Mouse (Mus musculus): ENCODE data around the gene Sema4a. TPM values are rescaled to one million over a fixed set of nuclear protein-coding genes. Genes with fewer than 3 reads are reported as not detected.

Gene Sema4a
- polyA plus RNA-seq, 1 experiment from 2014 or later: 29.1 TPM

DNA sequence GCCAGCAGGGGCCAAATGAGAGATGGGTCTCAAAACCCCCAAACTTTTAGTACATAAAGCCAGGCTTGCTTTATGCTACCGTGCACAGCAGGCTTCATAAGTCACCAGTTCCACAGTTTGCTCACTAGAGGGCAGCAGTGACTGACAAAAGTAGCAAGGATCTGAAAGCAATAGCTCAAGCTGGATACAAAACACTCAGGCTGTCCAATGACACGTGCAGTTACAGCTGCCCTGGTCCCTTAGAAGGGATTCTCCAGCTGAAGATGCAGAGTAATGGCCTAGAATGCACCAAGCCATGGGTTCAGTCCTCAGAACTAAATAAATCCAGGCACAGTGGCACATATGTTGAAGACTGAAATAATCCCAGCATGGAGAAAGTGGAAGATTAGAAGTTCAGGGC is 53.9 kb downstream of the Sema4a start:
- H3K36me3 ChIP-seq (ENCODE audit: control insufficient read depth, insufficient read depth): peaks cover 5% of the 10 kb centered on the region

DNA sequence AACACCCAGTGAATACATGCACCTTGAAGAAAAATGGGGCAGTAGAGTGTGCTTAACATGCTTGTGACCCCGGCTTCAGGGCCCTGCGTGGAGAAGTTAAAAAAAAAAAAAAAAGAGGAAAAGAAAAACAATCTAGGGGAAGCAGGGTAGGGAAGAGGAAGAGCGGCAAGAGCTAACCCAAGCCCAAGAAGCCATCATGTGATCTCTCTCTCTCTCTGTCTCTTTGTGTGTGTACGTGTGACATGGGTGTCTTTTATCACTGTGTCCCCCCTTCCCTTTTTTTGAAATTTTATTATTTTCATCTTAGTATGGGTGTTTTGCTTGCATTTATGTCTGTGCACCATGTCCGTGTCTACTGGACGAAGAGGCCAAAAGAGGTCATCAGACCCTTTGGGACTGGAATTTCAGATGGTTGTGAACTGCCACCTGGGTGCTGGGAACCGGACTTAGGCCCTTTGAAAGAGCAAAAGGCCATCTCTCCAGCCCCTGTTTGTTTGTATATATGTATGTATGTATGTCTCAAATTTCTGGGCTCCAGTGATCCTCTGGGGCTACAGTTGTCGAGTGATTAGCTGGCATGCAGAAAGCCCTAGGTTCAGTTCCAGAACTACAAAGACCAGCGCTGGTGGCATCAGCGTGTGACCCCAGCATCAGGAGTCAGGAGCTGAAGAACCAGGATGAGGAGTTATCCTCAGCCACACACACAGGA is 57.3 kb downstream of the Sema4a start:
- H3K27me3 ChIP-seq (ENCODE audit: control insufficient read depth, insufficient read depth, low read depth, low read length): no peaks in the 10 kb centered on the region
- no peak overlapping the region for H3K27ac ChIP-seq (ENCODE audit: low read length)
- no peak overlapping the region for H3K4me2 ChIP-seq (ENCODE audit: low read depth, low read length)
- no peak overlapping the region for H3K9ac ChIP-seq (ENCODE audit: low read depth, low read length)
- no peaks in the 10 kb centered on the region for H3K9me3 ChIP-seq (replicated peaks; ENCODE audit: control insufficient read depth, low read length)
- 79% methylated on average over 10 of the region's 10 CpGs for WGBS (ENCODE audit: insufficient replicate concordance)
- H3K4me3 ChIP-seq (ENCODE audit: low read depth, low read length): no peak overlapping the region
- peaks cover 19% of the 10 kb centered on the region for H3K4me1 ChIP-seq (ENCODE audit: control insufficient read depth, low read depth, low read length)
- peaks cover 5% of the 10 kb centered on the region for H3K36me3 ChIP-seq (ENCODE audit: control insufficient read depth, insufficient read depth)
- no peak for ATAC-seq (ENCODE audit: low read depth)

More for the DNA sequence above, 53.9 kb downstream of the Sema4a start:
- Histone ChIP-seq H3K27ac (ENCODE audit: low read length) (no peak overlapping the region), H3K9me3 (replicated peaks; ENCODE audit: control insufficient read depth, low read length) (no peaks in the 10 kb centered on the region), H3K4me2 (ENCODE audit: low read depth, low read length) (no peak overlapping the region), H3K27me3 (ENCODE audit: control insufficient read depth, insufficient read depth, low read depth, low read length) (no peaks in the 10 kb centered on the region), H3K4me3 (ENCODE audit: low read depth, low read length) (no peak overlapping the region), H3K9ac (ENCODE audit: low read depth, low read length) (no peak overlapping the region), H3K4me1 (ENCODE audit: control insufficient read depth, low read depth, low read length) (peaks cover 44% of the 10 kb centered on the region)
- 2% methylated on average over 2 of the region's 2 CpGs for WGBS (ENCODE audit: insufficient replicate concordance)
- ATAC-seq (ENCODE audit: low read depth): no peak

DNA sequence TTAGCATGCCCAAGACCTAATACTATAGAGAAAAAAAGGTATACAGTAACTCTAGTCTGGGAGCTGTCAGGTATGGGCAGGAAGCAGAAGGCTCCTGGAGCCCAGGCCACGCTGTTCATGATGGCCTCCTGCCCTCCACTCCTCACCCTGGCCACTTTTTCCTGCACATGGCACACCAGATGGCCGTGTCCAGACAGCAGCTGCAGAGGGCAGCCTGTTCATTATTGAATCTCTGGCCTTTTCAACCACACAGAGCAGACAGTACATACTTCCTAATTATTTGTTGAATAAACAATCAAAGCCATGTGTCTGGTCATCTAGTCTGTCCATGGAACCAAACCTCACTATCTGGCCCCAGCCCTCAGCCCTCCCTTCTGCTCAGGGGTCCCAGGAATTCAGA is 62.3 kb downstream of the Sema4a start:
- no peaks in the 10 kb centered on the region for H3K4me1 ChIP-seq (ENCODE audit: control insufficient read depth, low read depth, low read length)
- WGBS (ENCODE audit: insufficient replicate concordance): 79% methylated on average over 2 of the region's 2 CpGs
- no peak overlapping the region for H3K9ac ChIP-seq (ENCODE audit: low read depth, low read length)
- H3K4me2 ChIP-seq (ENCODE audit: low read depth, low read length): no peak overlapping the region
- no peaks in the 10 kb centered on the region for H3K27me3 ChIP-seq (ENCODE audit: control insufficient read depth, insufficient read depth, low read depth, low read length)
- no peak overlapping the region for H3K4me3 ChIP-seq (ENCODE audit: low read depth, low read length)
- no peak overlapping the region for H3K27ac ChIP-seq (ENCODE audit: low read length)
- H3K9me3 ChIP-seq (replicated peaks; ENCODE audit: control insufficient read depth, low read length): no peaks in the 10 kb centered on the region
- H3K36me3 ChIP-seq (ENCODE audit: control insufficient read depth, insufficient read depth): peaks cover 4% of the 10 kb centered on the region
- no peak for ATAC-seq (ENCODE audit: low read depth)

DNA sequence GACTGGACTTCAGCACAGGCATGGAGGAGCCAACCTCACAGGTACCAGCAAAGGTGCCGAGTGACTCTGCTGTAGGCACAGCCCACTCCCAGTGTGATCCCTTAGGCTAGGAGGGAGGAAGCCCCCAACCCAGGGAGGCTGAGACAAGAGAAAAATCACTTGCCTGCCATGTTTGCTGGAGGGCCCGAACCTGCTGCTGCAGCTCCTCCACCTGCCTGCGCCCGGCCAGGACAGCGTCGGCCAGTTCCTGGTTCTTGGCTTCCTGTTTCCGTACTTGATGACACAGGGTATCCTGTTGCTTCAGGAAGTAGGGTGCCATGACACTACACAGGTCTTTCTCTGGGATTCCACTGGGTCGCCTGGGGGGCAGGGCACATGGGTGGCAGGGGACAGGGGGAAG is 65.2 kb downstream of the Sema4a start:
- Histone ChIP-seq H3K4me3 (ENCODE audit: low read depth, low read length) (no peak overlapping the region), H3K9me3 (replicated peaks; ENCODE audit: control insufficient read depth, low read length) (no peaks in the 10 kb centered on the region), H3K27me3 (ENCODE audit: control insufficient read depth, insufficient read depth, low read depth, low read length) (no peaks in the 10 kb centered on the region), H3K27ac (ENCODE audit: low read length) (no peak overlapping the region), H3K9ac (ENCODE audit: low read depth, low read length) (no peak overlapping the region), H3K4me2 (ENCODE audit: low read depth, low read length) (no peak overlapping the region), H3K4me1 (ENCODE audit: control insufficient read depth, low read depth, low read length) (no peaks in the 10 kb centered on the region), H3K36me3 (ENCODE audit: control insufficient read depth, insufficient read depth) (peaks cover 4% of the 10 kb centered on the region)
- 82% methylated on average over 8 of the region's 8 CpGs for WGBS (ENCODE audit: insufficient replicate concordance)
- ATAC-seq (ENCODE audit: low read depth): peak; percentile 9; the same call in 1 of the 2 replicates

DNA sequence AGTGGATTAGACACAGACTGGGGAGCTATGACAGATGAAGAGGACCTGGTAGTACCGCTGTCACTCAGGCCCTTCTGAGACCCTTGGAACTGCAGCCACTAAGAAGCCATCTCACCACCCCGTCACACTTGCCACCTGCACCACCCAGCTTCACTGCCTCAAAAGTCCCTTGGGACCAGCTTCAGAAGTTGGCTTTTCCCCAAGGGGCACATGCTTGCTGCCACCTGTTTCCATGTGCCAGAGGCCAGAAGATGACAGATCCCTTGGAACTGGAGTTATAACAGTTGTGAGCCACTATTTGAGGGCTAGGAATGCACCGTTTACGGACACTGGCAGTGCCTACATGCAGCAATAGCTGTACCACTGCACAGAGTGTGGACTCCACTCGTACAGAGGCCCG is 65.7 kb downstream of the Sema4a start:
- 83% methylated on average over 6 of the region's 6 CpGs for WGBS (ENCODE audit: insufficient replicate concordance)
- ATAC-seq (ENCODE audit: low read depth): no peak
- H3K4me3 ChIP-seq (ENCODE audit: low read depth, low read length): no peak overlapping the region
- H3K4me1 ChIP-seq (ENCODE audit: control insufficient read depth, low read depth, low read length): no peaks in the 10 kb centered on the region
- H3K27ac ChIP-seq (ENCODE audit: low read length): no peak overlapping the region
- no peak overlapping the region for H3K9ac ChIP-seq (ENCODE audit: low read depth, low read length)
- H3K9me3 ChIP-seq (replicated peaks; ENCODE audit: control insufficient read depth, low read length): no peaks in the 10 kb centered on the region
- no peaks in the 10 kb centered on the region for H3K27me3 ChIP-seq (ENCODE audit: control insufficient read depth, insufficient read depth, low read depth, low read length)
- peaks cover 4% of the 10 kb centered on the region for H3K36me3 ChIP-seq (ENCODE audit: control insufficient read depth, insufficient read depth)
- no peak overlapping the region for H3K4me2 ChIP-seq (ENCODE audit: low read depth, low read length)

DNA sequence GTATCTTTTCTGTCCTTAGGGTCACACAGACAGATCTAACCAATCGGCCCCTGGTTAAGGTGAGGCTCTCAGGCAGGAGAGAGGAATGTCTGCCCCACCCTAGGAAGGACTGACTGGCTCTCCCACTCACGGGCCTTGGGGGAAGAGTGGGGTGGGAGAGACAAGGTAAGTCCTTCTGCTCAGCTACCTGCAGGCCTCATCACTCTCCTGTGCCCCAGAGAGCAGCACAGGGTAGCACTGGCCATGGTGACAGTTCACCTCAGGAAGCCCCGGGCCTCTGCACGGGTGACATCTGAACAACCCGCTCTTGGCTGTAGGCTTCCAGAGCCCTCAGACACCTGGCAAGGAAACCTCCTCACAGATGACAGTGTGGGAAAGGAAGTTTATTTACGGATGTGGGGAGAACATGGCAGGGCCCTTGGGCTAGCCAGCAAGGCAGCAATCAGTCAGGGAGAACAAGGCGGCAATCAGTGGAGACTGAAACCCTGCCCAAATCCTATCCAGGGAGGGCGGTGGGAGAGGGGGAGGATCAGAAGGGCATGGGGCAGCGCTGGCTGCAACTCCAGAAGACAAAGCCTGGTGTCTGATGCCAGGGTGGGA is 67.1 kb downstream of the Sema4a start:
- Histone ChIP-seq H3K27me3 (ENCODE audit: control insufficient read depth, insufficient read depth, low read depth, low read length) (no peaks in the 10 kb centered on the region), H3K4me3 (ENCODE audit: low read depth, low read length) (no peak overlapping the region), H3K36me3 (ENCODE audit: control insufficient read depth, insufficient read depth) (peaks cover 8% of the 10 kb centered on the region), H3K4me1 (ENCODE audit: control insufficient read depth, low read depth, low read length) (no peaks in the 10 kb centered on the region), H3K4me2 (ENCODE audit: low read depth, low read length) (no peak overlapping the region), H3K9me3 (replicated peaks; ENCODE audit: control insufficient read depth, low read length) (no peaks in the 10 kb centered on the region), H3K9ac (ENCODE audit: low read depth, low read length) (no peak overlapping the region), H3K27ac (ENCODE audit: low read length) (no peak overlapping the region)
- ATAC-seq (ENCODE audit: low read depth): no peak
- WGBS (ENCODE audit: insufficient replicate concordance): 85% methylated on average over 9 of the region's 9 CpGs

Small RNA genes within 50 kb of the gene (microRNA-seq; reads per million reads assigned to microRNA genes)
- not detected for gene Mir7011

Other genes with a start within 250 kb of the Sema4a start
- gene Rhbg, start 206.5 kb downstream of the Sema4a start, polyA plus RNA-seq (2015; fragmentation: Nextera tagmentation; extraction: Ambion mirVana): 4.8 and 6.3 TPM in 2 replicates
- gene Gm38392, start 174.0 kb downstream of the Sema4a start, polyA plus RNA-seq (2015; fragmentation: Nextera tagmentation; extraction: Ambion mirVana): 0.35 TPM in 1 of 2 replicates, not detected in the other
- gene Tsacc, start 164.2 kb downstream of the Sema4a start, polyA plus RNA-seq (2015; fragmentation: Nextera tagmentation; extraction: Ambion mirVana): 4.1 and 4.7 TPM in 2 replicates
- 213 and 227 TPM in 2 replicates for gene Cct3, start 164.1 kb downstream of the Sema4a start, polyA plus RNA-seq (2015; fragmentation: Nextera tagmentation; extraction: Ambion mirVana)
- gene Glmp, start 136.2 kb downstream of the Sema4a start, polyA plus RNA-seq (2015; fragmentation: Nextera tagmentation; extraction: Ambion mirVana): 97.1 and 97.9 TPM in 2 replicates
- 1.0 and 1.4 TPM in 2 replicates for gene Tmem79, start 125.0 kb downstream of the Sema4a start, polyA plus RNA-seq (2015; fragmentation: Nextera tagmentation; extraction: Ambion mirVana)
- 27.7 and 30.8 TPM in 2 replicates for gene Smg5, start 124.9 kb downstream of the Sema4a start, polyA plus RNA-seq (2015; fragmentation: Nextera tagmentation; extraction: Ambion mirVana)
- 5.9 and 7.0 TPM in 2 replicates for gene Paqr6, start 96.6 kb downstream of the Sema4a start, polyA plus RNA-seq (2015; fragmentation: Nextera tagmentation; extraction: Ambion mirVana)
- 0.15 and 0.69 TPM in 2 replicates for gene Bglap3, start 88.4 kb downstream of the Sema4a start, polyA plus RNA-seq (2015; fragmentation: Nextera tagmentation; extraction: Ambion mirVana)
- gene Bglap2, start 82.5 kb downstream of the Sema4a start, polyA plus RNA-seq (2015; fragmentation: Nextera tagmentation; extraction: Ambion mirVana): not detected in 2 replicates
- not detected in 2 replicates for gene Bglap, start 76.7 kb downstream of the Sema4a start, polyA plus RNA-seq (2015; fragmentation: Nextera tagmentation; extraction: Ambion mirVana)
- 69.7 and 76.8 TPM in 2 replicates for gene Pmf1, start 50.9 kb downstream of the Sema4a start, polyA plus RNA-seq (2015; fragmentation: Nextera tagmentation; extraction: Ambion mirVana)
- 10.0 and 11.8 TPM in 2 replicates for gene Slc25a44, start 36.0 kb downstream of the Sema4a start, polyA plus RNA-seq (2015; fragmentation: Nextera tagmentation; extraction: Ambion mirVana)
- 123 and 131 TPM in 2 replicates for gene Lmna, start 48.8 kb upstream of the Sema4a start, polyA plus RNA-seq (2015; fragmentation: Nextera tagmentation; extraction: Ambion mirVana)
- gene Mex3a, start 71.2 kb upstream of the Sema4a start, polyA plus RNA-seq (2015; fragmentation: Nextera tagmentation; extraction: Ambion mirVana): 0.44 and 0.53 TPM in 2 replicates
- 0.32 and 1.1 TPM in 2 replicates for gene Rab25, start 87.1 kb upstream of the Sema4a start, polyA plus RNA-seq (2015; fragmentation: Nextera tagmentation; extraction: Ambion mirVana)
- 98.6 and 107 TPM in 2 replicates for gene Lamtor2, start 91.9 kb upstream of the Sema4a start, polyA plus RNA-seq (2015; fragmentation: Nextera tagmentation; extraction: Ambion mirVana)
- gene Ubqln4, start 92.6 kb upstream of the Sema4a start, polyA plus RNA-seq (2015; fragmentation: Nextera tagmentation; extraction: Ambion mirVana): 14.8 and 16.4 TPM in 2 replicates
- 171 and 190 TPM in 2 replicates for gene Ssr2, start 114.7 kb upstream of the Sema4a start, polyA plus RNA-seq (2015; fragmentation: Nextera tagmentation; extraction: Ambion mirVana)
- 16.4 and 20.0 TPM in 2 replicates for gene Arhgef2, start 144.8 kb upstream of the Sema4a start, polyA plus RNA-seq (2015; fragmentation: Nextera tagmentation; extraction: Ambion mirVana)
- gene Rxfp4, start 192.0 kb upstream of the Sema4a start, polyA plus RNA-seq (2015; fragmentation: Nextera tagmentation; extraction: Ambion mirVana): not detected in 2 replicates
- gene Khdc4, start 224.6 kb upstream of the Sema4a start, polyA plus RNA-seq (2015; fragmentation: Nextera tagmentation; extraction: Ambion mirVana): 22.0 and 24.5 TPM in 2 replicates

All from liver, embryonic 16.5 days (tissue).